Mouse (Mus musculus): ENCODE measurements around the gene Cfd. TPM values are rescaled to one million over a fixed set of nuclear protein-coding genes. Genes with fewer than 3 reads are reported as not detected.
A peak's percentile ranks its signal among the peaks of the same experiment; 100 is the strongest.

Gene Cfd
- polyA plus RNA-seq, 1 experiment, result 1,335 TPM

GRCm38 (mm10) chr10:79918231-79919078 is 27.8 kb downstream of the Cfd start:
- no peak for DNase-seq
- TF ChIP-seq POLR2A (IDR thresholded peaks at IDR 0.05; ENCODE audit: low read depth, low read length) (no peak), CTCF (conservative IDR thresholded peaks at IDR 0.05; ENCODE audit: insufficient read depth, insufficient read length, low read depth, low read length) (no peak)
- no peaks in the 10 kb centered on the region for H3K36me3 ChIP-seq (ENCODE audit: control insufficient read depth, insufficient read depth, low read length)
- no peak overlapping the region for H3K27ac ChIP-seq (ENCODE audit: insufficient read depth, low read depth, low read length)
- no peaks in the 10 kb centered on the region for H3K27me3 ChIP-seq (replicated peaks; ENCODE audit: control insufficient read depth, insufficient read depth, low read length)
- WGBS, result 39% methylated on average over 35 of the region's 35 CpGs
- H3K4me1 ChIP-seq (ENCODE audit: control insufficient read depth, insufficient read depth, low read length), result peaks cover 12% of the 10 kb centered on the region
- H3K4me3 ChIP-seq (ENCODE audit: insufficient read depth, low read depth, low read length), result peak overlapping the region; percentile 27; the same call in 1 of the 2 replicates

- DNase-seq, result no peak
- Histone ChIP-seq H3K4me1 (ENCODE audit: control insufficient read depth, insufficient read depth, low read length) (peaks cover 12% of the 10 kb centered on the region), H3K27me3 (replicated peaks; ENCODE audit: control insufficient read depth, insufficient read depth, low read length) (no peaks in the 10 kb centered on the region), H3K36me3 (ENCODE audit: control insufficient read depth, insufficient read depth, low read length) (no peaks in the 10 kb centered on the region), H3K4me3 (ENCODE audit: insufficient read depth, low read depth, low read length) (0 out of 2 replicates have a peak overlapping the region, but pooled peaks have one; percentile 32), H3K27ac (ENCODE audit: insufficient read depth, low read depth, low read length) (no peak overlapping the region)
- 10% methylated on average over 21 of the region's 21 CpGs for WGBS
- no peak for TF ChIP-seq CTCF (conservative IDR thresholded peaks at IDR 0.05; ENCODE audit: insufficient read depth, insufficient read length, low read depth, low read length)
- no peak for TF ChIP-seq POLR2A (IDR thresholded peaks at IDR 0.05; ENCODE audit: low read depth, low read length)
Measured at GRCm38 (mm10) chr10:79919251-79919849, 28.7 kb downstream of the Cfd start.

GRCm38 (mm10) chr10:79920056-79920890 is 29.6 kb downstream of the Cfd start:
- no peak for DNase-seq
- TF ChIP-seq POLR2A (IDR thresholded peaks at IDR 0.05; ENCODE audit: low read depth, low read length) (no peak), CTCF (conservative IDR thresholded peaks at IDR 0.05; ENCODE audit: insufficient read depth, insufficient read length, low read depth, low read length) (no peak)
- Histone ChIP-seq H3K27ac (ENCODE audit: insufficient read depth, low read depth, low read length) (no peak overlapping the region), H3K27me3 (replicated peaks; ENCODE audit: control insufficient read depth, insufficient read depth, low read length) (no peaks in the 10 kb centered on the region), H3K36me3 (ENCODE audit: control insufficient read depth, insufficient read depth, low read length) (no peaks in the 10 kb centered on the region), H3K4me3 (ENCODE audit: insufficient read depth, low read depth, low read length) (no peak overlapping the region), H3K4me1 (ENCODE audit: control insufficient read depth, insufficient read depth, low read length) (peaks cover 11% of the 10 kb centered on the region)
- 37% methylated on average over 26 of the region's 26 CpGs for WGBS

- no peak within 1 kb of the TSS for H3K4me3 ChIP-seq (ENCODE audit: insufficient read depth, low read depth, low read length)
- no peak within 1 kb of the TSS for H3K27ac ChIP-seq (ENCODE audit: insufficient read depth, low read depth, low read length)
- no peak for TF ChIP-seq CTCF (conservative IDR thresholded peaks at IDR 0.05; ENCODE audit: insufficient read depth, insufficient read length, low read depth, low read length)
- TF ChIP-seq POLR2A (IDR thresholded peaks at IDR 0.05; ENCODE audit: low read depth, low read length), result no peak
- H3K4me1 ChIP-seq (ENCODE audit: control insufficient read depth, insufficient read depth, low read length), result peaks cover 7% of the 10 kb centered on the region
- WGBS, result 19% methylated on average over 41 of the region's 41 CpGs
- H3K36me3 ChIP-seq (ENCODE audit: control insufficient read depth, insufficient read depth, low read length), result no peaks in the 10 kb centered on the region
- no peak for DNase-seq
- no peaks in the 10 kb centered on the region for H3K27me3 ChIP-seq (replicated peaks; ENCODE audit: control insufficient read depth, insufficient read depth, low read length)
Measured at GRCm38 (mm10) chr10:79920958-79921535, 30.4 kb downstream of the Cfd start, which contains the start of gene R3hdm4. TSS of gene R3hdm4 (minus strand) at chr10:79921208.

GRCm38 (mm10) chr10:79921572-79921971 is 30.9 kb downstream of the Cfd start:
- TF ChIP-seq POLR2A (IDR thresholded peaks at IDR 0.05; ENCODE audit: low read depth, low read length), result no peak
- TF ChIP-seq CTCF (conservative IDR thresholded peaks at IDR 0.05; ENCODE audit: insufficient read depth, insufficient read length, low read depth, low read length), result no peak
- no peaks in the 10 kb centered on the region for H3K36me3 ChIP-seq (ENCODE audit: control insufficient read depth, insufficient read depth, low read length)
- H3K27ac ChIP-seq (ENCODE audit: insufficient read depth, low read depth, low read length), result no peak overlapping the region
- DNase-seq, result no peak
- H3K27me3 ChIP-seq (replicated peaks; ENCODE audit: control insufficient read depth, insufficient read depth, low read length), result no peaks in the 10 kb centered on the region
- no peak overlapping the region for H3K4me3 ChIP-seq (ENCODE audit: insufficient read depth, low read depth, low read length)
- peaks cover 5% of the 10 kb centered on the region; the same call in 1 of the 2 replicates for H3K4me1 ChIP-seq (ENCODE audit: control insufficient read depth, insufficient read depth, low read length)
- 30% methylated on average over 34 of the region's 34 CpGs for WGBS

GRCm38 (mm10) chr10:79924998-79925784 is 34.5 kb downstream of the Cfd start:
- Histone ChIP-seq H3K4me1 (ENCODE audit: control insufficient read depth, insufficient read depth, low read length) (0 out of 2 replicates have a peak, but pooled peaks cover 2% of the 10 kb centered on the region), H3K27ac (ENCODE audit: insufficient read depth, low read depth, low read length) (no peak overlapping the region), H3K4me3 (ENCODE audit: insufficient read depth, low read depth, low read length) (no peak overlapping the region), H3K27me3 (replicated peaks; ENCODE audit: control insufficient read depth, insufficient read depth, low read length) (no peaks in the 10 kb centered on the region), H3K36me3 (ENCODE audit: control insufficient read depth, insufficient read depth, low read length) (no peaks in the 10 kb centered on the region)
- TF ChIP-seq POLR2A (IDR thresholded peaks at IDR 0.05; ENCODE audit: low read depth, low read length) (no peak), CTCF (conservative IDR thresholded peaks at IDR 0.05; ENCODE audit: insufficient read depth, insufficient read length, low read depth, low read length) (peak; percentile 98)
- peak; percentile 95 for DNase-seq
- whole genome bisulfite sequencing, result 13% methylated on average over 29 of the region's 29 CpGs
